Mouse (Mus musculus): Measurements from ENCODE around the gene Padi2. TPM values are rescaled to one million over a fixed set of nuclear protein-coding genes. Genes with fewer than 3 reads are reported as not detected.

Gene Padi2
- total RNA-seq, 2 experiments from 2014 or later: 129 to 189 TPM

- DNase-seq (ENCODE audit: low spot score): no peak
Measured at GRCm38 (mm10) chr4:140919974-140920836, 14.1 kb downstream of the Padi2 start.

- DNase-seq (ENCODE audit: low spot score): peak; percentile 88
Measured at GRCm38 (mm10) chr4:140922508-140922907, 16.4 kb downstream of the Padi2 start.

- no peak for DNase-seq (ENCODE audit: low spot score)
Measured at GRCm38 (mm10) chr4:140925648-140926047, 19.5 kb downstream of the Padi2 start.

GRCm38 (mm10) chr4:140928349-140928748 lies 22.2 kb downstream of the Padi2 start:
- DNase-seq (ENCODE audit: low spot score): peak; percentile 57

- no peak for DNase-seq (ENCODE audit: low spot score)
Measured at GRCm38 (mm10) chr4:140929745-140930144, 23.6 kb downstream of the Padi2 start.

GRCm38 (mm10) chr4:140930900-140931470 lies 24.8 kb downstream of the Padi2 start:
- no peak for DNase-seq (ENCODE audit: low spot score)

- no peak for DNase-seq (ENCODE audit: low spot score)
Measured at GRCm38 (mm10) chr4:140935643-140936042, 29.5 kb downstream of the Padi2 start.

- DNase-seq (ENCODE audit: low spot score): no peak
Measured at GRCm38 (mm10) chr4:140944356-140944755, 38.2 kb downstream of the Padi2 start.

GRCm38 (mm10) chr4:140944961-140945442 lies 38.9 kb downstream of the Padi2 start:
- no peak for DNase-seq (ENCODE audit: low spot score)

- DNase-seq (ENCODE audit: low spot score): no peak
Measured at GRCm38 (mm10) chr4:140945571-140945970, 39.4 kb downstream of the Padi2 start.

- DNase-seq (ENCODE audit: low spot score): no peak
Measured at GRCm38 (mm10) chr4:140946048-140946447, 39.9 kb downstream of the Padi2 start.

GRCm38 (mm10) chr4:140946580-140947205 lies 40.5 kb downstream of the Padi2 start:
- DNase-seq (ENCODE audit: low spot score): no peak

GRCm38 (mm10) chr4:140947487-140948440 lies 41.6 kb downstream of the Padi2 start:
- DNase-seq (ENCODE audit: low spot score): no peak

- no peak for DNase-seq (ENCODE audit: low spot score)
Measured at GRCm38 (mm10) chr4:140948481-140948880, 42.3 kb downstream of the Padi2 start.

- no peak for DNase-seq (ENCODE audit: low spot score)
Measured at GRCm38 (mm10) chr4:140949052-140949451, 42.9 kb downstream of the Padi2 start.

GRCm38 (mm10) chr4:140949616-140950015 lies 43.5 kb downstream of the Padi2 start:
- no peak for DNase-seq (ENCODE audit: low spot score)

- no peak for DNase-seq (ENCODE audit: low spot score)
Measured at GRCm38 (mm10) chr4:140950574-140950973, 44.4 kb downstream of the Padi2 start.

GRCm38 (mm10) chr4:140951861-140952641 lies 45.9 kb downstream of the Padi2 start:
- no peak for DNase-seq (ENCODE audit: low spot score)

- DNase-seq (ENCODE audit: low spot score): no peak
Measured at GRCm38 (mm10) chr4:140957131-140957702, 51.1 kb downstream of the Padi2 start.

GRCm38 (mm10) chr4:140957725-140958124 lies 51.6 kb downstream of the Padi2 start:
- DNase-seq (ENCODE audit: low spot score): peak; percentile 80
